ENCODE assay signal across 9 mouse cellular contexts in genomic region chr2:78539592-78540300, GRCm38 (mm10).
DNase-seq lines count a peak whose midpoint lies in the region; TF ChIP-seq lines count a peak whose summit lies in the region.
"Had no signal": no experiment of that assay in that cellular context is flagged by ENCODE, and none has a peak within 500 bp of the region (broad histone marks: within the 10 kb centered on the region; RNA-seq: fewer than 3 reads in every experiment).

No protein-coding gene starts in this region.

- intact Hi-C loops in gastrocnemius, postnatal 14 days (cut with DNase I; ENCODE audit: low total_unique reads): no loop called here

- TF ChIP-seq CTCF in layer of hippocampus, adult 2 months (conservative IDR thresholded peaks at IDR 0.05): no peak

- peak overlapping the region; percentile 78 for H3K27ac ChIP-seq in layer of hippocampus, adult 2 months

- no peak overlapping the region for H3K4me3 ChIP-seq in layer of hippocampus, adult 2 months

- no peak for DNase-seq in layer of hippocampus, adult 2 months (ENCODE audit: low spot score in 2 of 2)
- DNase-seq in layer of hippocampus, postnatal 36 days: no peak
- DNase-seq in brain, adult 2 months (ENCODE audit: low read depth, low spot score): peak; percentile 12
- DNase-seq in gastrocnemius, postnatal 14 days: peak; percentile 7
- peak; percentile 35 for DNase-seq in heart, postnatal 4 days
- DNase-seq in embryo, embryonic 10.5 days (ENCODE audit: low spot score): no peak
- no peak for DNase-seq in thymus, postnatal 10 days (ENCODE audit: low spot score in 2 of 2)
- DNase-seq: cerebellum, postnatal 36 days; kidney, adult 2 months had no signal

Comparison
In these comparisons a context has a peak if more than half of its experiments do, and no peak if none do; other contexts are left out.
1. DNase-seq: peak in brain, adult 2 months (single experiment), gastrocnemius, postnatal 14 days (single experiment) and heart, postnatal 4 days (single experiment); none in layer of hippocampus, adult 2 months (0 of 2), layer of hippocampus, postnatal 36 days (0 of 2), embryo, embryonic 10.5 days (single experiment) and thymus, postnatal 10 days (0 of 2).